Mouse (Mus musculus): ENCODE results near the gene Sec14l2.

The Sec14l2 gene

GRCm38 (mm10) chr11:4053586-4053985, 69.6 kb downstream of the Sec14l2 start:
- DNase-seq (ENCODE audit: low read depth, low spot score): peak; percentile 85

GRCm38 (mm10) chr11:4048438-4048837, 74.8 kb downstream of the Sec14l2 start:
- DNase-seq (ENCODE audit: low read depth, low spot score): no peak

- no peak for DNase-seq (ENCODE audit: low read depth, low spot score)
These were observed 75.4 kb downstream of the Sec14l2 start for GRCm38 (mm10) chr11:4047766-4048165.
